Mouse (Mus musculus): ENCODE measurements around the gene Rab13. TPM values are rescaled to one million over a fixed set of nuclear protein-coding genes. Genes with fewer than 3 reads are reported as not detected.

Rab13 gene
- 11.9 and 13.3 TPM in 2 replicates for polyA plus RNA-seq (2014; fragmentation: Nextera tagmentation; extraction: Ambion mirVana)

DNA sequence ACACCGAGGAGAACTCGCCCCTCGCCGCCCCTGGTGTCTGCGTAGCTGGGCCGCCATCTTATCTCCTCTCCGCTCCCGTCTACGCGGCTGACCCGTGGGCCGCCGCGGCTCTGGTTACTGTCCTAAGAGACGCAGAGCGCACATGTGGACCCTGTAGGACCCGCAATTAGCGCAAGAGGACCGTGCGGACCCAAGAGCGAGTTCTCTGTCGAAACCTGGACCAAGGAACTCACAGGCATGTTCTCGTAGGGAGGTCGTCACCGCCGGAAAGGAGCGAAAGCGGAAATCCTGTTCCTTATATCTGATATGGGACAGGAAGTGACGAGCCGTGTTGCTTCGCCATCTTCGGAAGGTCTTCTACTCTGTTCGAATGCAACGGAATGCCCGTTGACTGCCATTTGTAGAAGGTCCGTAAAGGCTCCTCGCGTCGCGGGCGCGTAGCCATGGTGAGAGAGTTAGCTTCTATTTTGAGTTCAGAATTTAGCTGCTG is at the start of gene Rab13, which contains the start of gene Rps27:
Gene Rab13 (plus strand): TSS at position 319 of the 490 bp plus-strand sequence.
Gene Rps27 (minus strand): TSS at position 275 of the 490 bp plus-strand sequence.
- no peaks in the 10 kb centered on the region for H3K9me3 ChIP-seq (ENCODE audit: control insufficient read depth, low read length)
- H3K36me3 ChIP-seq (replicated peaks; ENCODE audit: control insufficient read depth, insufficient read depth), result peaks cover 42% of the 10 kb centered on the region
- peak within 1 kb of the TSS; percentile 68 for H3K4me3 ChIP-seq (replicated peaks; ENCODE audit: low read length)
- peaks cover 18% of the 10 kb centered on the region for H3K4me1 ChIP-seq (replicated peaks; ENCODE audit: control insufficient read depth, insufficient read depth, low read length)
- no peaks in the 10 kb centered on the region for H3K27me3 ChIP-seq (ENCODE audit: control insufficient read depth, insufficient read depth, low read length)
- WGBS, result under 1% methylated on average over 42 of the region's 42 CpGs
- H3K9ac ChIP-seq, result peak within 1 kb of the TSS; percentile 88
- ATAC-seq (ENCODE audit: low FRiP score), result peak; percentile 96
- peak; percentile 96 for DNase-seq (ENCODE audit: low spot score)
- peak within 1 kb of the TSS; percentile 79 for H3K4me2 ChIP-seq (replicated peaks)
- peak within 1 kb of the TSS; percentile 89 for H3K27ac ChIP-seq

GRCm38 (mm10) chr3:90179566-90179965 is 33.9 kb upstream of the Rab13 start:
- WGBS, result 86% methylated on average over 3 of the region's 3 CpGs
- no peak for ATAC-seq (ENCODE audit: low FRiP score)
- no peak overlapping the region for H3K27ac ChIP-seq
- no peak overlapping the region for H3K4me2 ChIP-seq (replicated peaks)
- no peak overlapping the region for H3K9ac ChIP-seq
- H3K4me1 ChIP-seq (replicated peaks; ENCODE audit: control insufficient read depth, insufficient read depth, low read length), result no peaks in the 10 kb centered on the region
- H3K27me3 ChIP-seq (ENCODE audit: control insufficient read depth, insufficient read depth, low read length), result no peaks in the 10 kb centered on the region
- no peak for DNase-seq (ENCODE audit: low spot score)
- no peaks in the 10 kb centered on the region for H3K9me3 ChIP-seq (ENCODE audit: control insufficient read depth, low read length)
- no peak overlapping the region for H3K4me3 ChIP-seq (replicated peaks; ENCODE audit: low read length)
- no peaks in the 10 kb centered on the region for H3K36me3 ChIP-seq (replicated peaks; ENCODE audit: control insufficient read depth, insufficient read depth)

DNA sequence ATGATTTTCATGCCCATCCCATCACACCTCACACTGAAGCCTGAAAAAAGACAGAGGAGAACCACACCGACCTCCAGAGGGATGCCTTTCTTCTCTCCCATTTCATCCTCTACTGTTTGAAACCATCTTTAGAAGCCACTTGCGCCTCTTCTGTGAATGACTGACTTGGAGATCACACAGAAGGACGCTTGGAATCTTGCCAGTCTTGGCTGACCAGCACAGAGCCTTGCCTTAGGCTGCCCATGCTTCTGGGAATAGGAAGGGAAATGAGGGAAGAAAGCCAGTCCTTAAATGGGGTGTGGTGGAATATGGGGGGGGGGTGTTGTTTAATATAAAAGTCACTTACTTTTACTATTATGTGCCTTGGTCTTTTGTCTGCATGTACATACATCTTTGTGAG is 29.9 kb upstream of the Rab13 start:
- Histone ChIP-seq H3K27ac (no peak overlapping the region), H3K4me2 (replicated peaks) (no peak overlapping the region), H3K27me3 (ENCODE audit: control insufficient read depth, insufficient read depth, low read length) (no peaks in the 10 kb centered on the region), H3K4me3 (replicated peaks; ENCODE audit: low read length) (no peak overlapping the region), H3K36me3 (replicated peaks; ENCODE audit: control insufficient read depth, insufficient read depth) (no peaks in the 10 kb centered on the region), H3K9ac (no peak overlapping the region), H3K9me3 (ENCODE audit: control insufficient read depth, low read length) (no peaks in the 10 kb centered on the region), H3K4me1 (replicated peaks; ENCODE audit: control insufficient read depth, insufficient read depth, low read length) (no peaks in the 10 kb centered on the region)
- WGBS, result 73% methylated on average over 3 of the region's 3 CpGs
- DNase-seq (ENCODE audit: low spot score), result no peak
- no peak for ATAC-seq (ENCODE audit: low FRiP score)

GRCm38 (mm10) chr3:90190859-90191510 is 22.5 kb upstream of the Rab13 start:
- Histone ChIP-seq H3K9me3 (ENCODE audit: control insufficient read depth, low read length) (no peaks in the 10 kb centered on the region), H3K27ac (no peak overlapping the region), H3K4me2 (replicated peaks) (no peak overlapping the region), H3K27me3 (ENCODE audit: control insufficient read depth, insufficient read depth, low read length) (no peaks in the 10 kb centered on the region), H3K9ac (no peak overlapping the region), H3K36me3 (replicated peaks; ENCODE audit: control insufficient read depth, insufficient read depth) (no peaks in the 10 kb centered on the region), H3K4me1 (replicated peaks; ENCODE audit: control insufficient read depth, insufficient read depth, low read length) (no peaks in the 10 kb centered on the region), H3K4me3 (replicated peaks; ENCODE audit: low read length) (no peak overlapping the region)
- DNase-seq (ENCODE audit: low spot score), result no peak
- WGBS, result 84% methylated on average over 11 of the region's 11 CpGs
- ATAC-seq (ENCODE audit: low FRiP score), result no peak

- WGBS, result 64% methylated on average over 4 of the region's 4 CpGs
- H3K27ac ChIP-seq, result no peak overlapping the region
- H3K36me3 ChIP-seq (replicated peaks; ENCODE audit: control insufficient read depth, insufficient read depth), result no peaks in the 10 kb centered on the region
- H3K9ac ChIP-seq, result no peak overlapping the region
- no peak overlapping the region for H3K4me3 ChIP-seq (replicated peaks; ENCODE audit: low read length)
- ATAC-seq (ENCODE audit: low FRiP score), result no peak
- H3K4me1 ChIP-seq (replicated peaks; ENCODE audit: control insufficient read depth, insufficient read depth, low read length), result no peaks in the 10 kb centered on the region
- H3K27me3 ChIP-seq (ENCODE audit: control insufficient read depth, insufficient read depth, low read length), result no peaks in the 10 kb centered on the region
- H3K9me3 ChIP-seq (ENCODE audit: control insufficient read depth, low read length), result no peaks in the 10 kb centered on the region
- H3K4me2 ChIP-seq (replicated peaks), result no peak overlapping the region
- no peak for DNase-seq (ENCODE audit: low spot score)
Observed at GRCm38 (mm10) chr3:90194759-90195158, 18.7 kb upstream of the Rab13 start.

- H3K9ac ChIP-seq, result no peak overlapping the region
- 85% methylated on average over 1 of the region's 1 CpGs for WGBS
Observed at GRCm38 (mm10) chr3:90195644-90196043, 17.9 kb upstream of the Rab13 start.

GRCm38 (mm10) chr3:90197548-90197947 is 15.9 kb upstream of the Rab13 start:
- DNase-seq (ENCODE audit: low spot score), result no peak
- Histone ChIP-seq H3K4me1 (replicated peaks; ENCODE audit: control insufficient read depth, insufficient read depth, low read length) (no peaks in the 10 kb centered on the region), H3K27me3 (ENCODE audit: control insufficient read depth, insufficient read depth, low read length) (no peaks in the 10 kb centered on the region), H3K36me3 (replicated peaks; ENCODE audit: control insufficient read depth, insufficient read depth) (no peaks in the 10 kb centered on the region), H3K4me2 (replicated peaks) (no peak overlapping the region), H3K27ac (no peak overlapping the region), H3K4me3 (replicated peaks; ENCODE audit: low read length) (no peak overlapping the region), H3K9me3 (ENCODE audit: control insufficient read depth, low read length) (no peaks in the 10 kb centered on the region), H3K9ac (no peak overlapping the region)
- no peak for ATAC-seq (ENCODE audit: low FRiP score)
- 83% methylated on average over 1 of the region's 1 CpGs for WGBS

More at GRCm38 (mm10) chr3:90195644-90196043, 17.9 kb upstream of the Rab13 start:
- no peaks in the 10 kb centered on the region for H3K4me1 ChIP-seq (replicated peaks; ENCODE audit: control insufficient read depth, insufficient read depth, low read length)
- no peaks in the 10 kb centered on the region for H3K27me3 ChIP-seq (ENCODE audit: control insufficient read depth, insufficient read depth, low read length)
- DNase-seq (ENCODE audit: low spot score), result no peak
- H3K36me3 ChIP-seq (replicated peaks; ENCODE audit: control insufficient read depth, insufficient read depth), result no peaks in the 10 kb centered on the region
- no peak overlapping the region for H3K4me3 ChIP-seq (replicated peaks; ENCODE audit: low read length)
- no peak overlapping the region for H3K27ac ChIP-seq
- H3K4me2 ChIP-seq (replicated peaks), result no peak overlapping the region
- H3K9me3 ChIP-seq (ENCODE audit: control insufficient read depth, low read length), result no peaks in the 10 kb centered on the region
- ATAC-seq (ENCODE audit: low FRiP score), result no peak

- WGBS, result 64% methylated on average over 1 of the region's 1 CpGs
- no peak overlapping the region for H3K4me2 ChIP-seq (replicated peaks)
- no peak overlapping the region for H3K9ac ChIP-seq
Observed at GRCm38 (mm10) chr3:90202884-90203283, 10.6 kb upstream of the Rab13 start.

DNA sequence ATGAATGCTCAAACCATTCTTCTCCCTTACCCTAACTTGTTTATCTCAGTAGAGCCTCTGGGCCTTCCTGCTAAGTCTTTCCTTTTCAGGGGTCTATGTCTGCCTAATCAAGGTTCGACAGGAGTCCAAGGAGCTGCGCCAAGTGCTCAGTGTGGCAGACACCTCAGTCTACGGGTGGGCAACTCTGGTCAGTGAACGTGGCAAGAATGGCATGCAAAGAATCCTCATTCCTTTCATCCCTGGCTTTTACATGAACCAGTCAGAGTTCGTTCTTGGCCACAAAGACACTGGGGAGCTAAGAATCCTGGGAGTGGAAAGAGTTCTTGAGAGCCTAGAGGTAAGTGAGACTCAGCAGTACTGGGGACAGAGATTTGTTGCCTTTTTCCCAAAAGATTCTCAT is 9.9 kb upstream of the Rab13 start:
- 79% methylated on average over 5 of the region's 5 CpGs for WGBS
- Histone ChIP-seq H3K4me3 (replicated peaks; ENCODE audit: low read length) (no peak overlapping the region), H3K9me3 (ENCODE audit: control insufficient read depth, low read length) (no peaks in the 10 kb centered on the region), H3K27me3 (ENCODE audit: control insufficient read depth, insufficient read depth, low read length) (no peaks in the 10 kb centered on the region), H3K4me2 (replicated peaks) (no peak overlapping the region), H3K27ac (no peak overlapping the region), H3K9ac (no peak overlapping the region), H3K36me3 (replicated peaks; ENCODE audit: control insufficient read depth, insufficient read depth) (peaks cover 22% of the 10 kb centered on the region), H3K4me1 (replicated peaks; ENCODE audit: control insufficient read depth, insufficient read depth, low read length) (no peaks in the 10 kb centered on the region)
- DNase-seq (ENCODE audit: low spot score), result no peak
- no peak for ATAC-seq (ENCODE audit: low FRiP score)

More at GRCm38 (mm10) chr3:90202884-90203283, 10.6 kb upstream of the Rab13 start:
- Histone ChIP-seq H3K27ac (no peak overlapping the region), H3K36me3 (replicated peaks; ENCODE audit: control insufficient read depth, insufficient read depth) (peaks cover 15% of the 10 kb centered on the region), H3K9me3 (ENCODE audit: control insufficient read depth, low read length) (no peaks in the 10 kb centered on the region), H3K4me1 (replicated peaks; ENCODE audit: control insufficient read depth, insufficient read depth, low read length) (no peaks in the 10 kb centered on the region), H3K27me3 (ENCODE audit: control insufficient read depth, insufficient read depth, low read length) (no peaks in the 10 kb centered on the region), H3K4me3 (replicated peaks; ENCODE audit: low read length) (no peak overlapping the region)
- ATAC-seq (ENCODE audit: low FRiP score), result no peak
- DNase-seq (ENCODE audit: low spot score), result no peak

Data from hindbrain, embryonic 14.5 days (tissue).